Mouse (Mus musculus): ENCODE measurements around the gene Syt10. TPM values are rescaled to one million over a fixed set of nuclear protein-coding genes. Genes with fewer than 3 reads are reported as not detected.

The Syt10 gene
- 0.50 and 0.66 TPM in 2 replicates for polyA plus RNA-seq (2012; rRNA removed)

GRCm38 (mm10) chr15:89841364-89842017, at the start of gene Syt10:
TSS of gene Syt10 (minus strand) at chr15:89841860.

Other genes with a start within 250 kb of the Syt10 start
- gene Rabl2, start 249.9 kb downstream of the Syt10 start, polyA plus RNA-seq (2012; rRNA removed): 25.7 and 33.3 TPM in 2 replicates

Measured in ovary, adult 2 months (tissue).